Mouse (Mus musculus) CH12.LX (cell line): ENCODE measurements at regions not wholly inside any gene's neighbourhood (a gene's known extent, or its start where the extent isn't known, plus 50 kb on each side); places are given as distances from the start of the nearest gene placed in this dataset.

ENCODE experiments used
- DNase-seq: peaks from one replicate; pipeline ENCODE4 v3.0.0-alpha.2; 2013; ENCODE audit errors: extremely low read depth
- H3K27ac ChIP-seq: 2 replicates; pipeline ENCODE4 v1.5.1; 2012; ENCODE audit warnings: low read depth, mild to moderate bottlenecking, control low read depth, moderate library complexity; ENCODE audit not compliant: insufficient read depth
- H3K27me3 ChIP-seq: replicated peaks from 2 replicates; pipeline ENCODE3; 2012; ENCODE audit warnings: inconsistent platforms
- H3K36me3 ChIP-seq, 2 experiments: replicated peaks in 1 of 2; 2 replicates each; pipeline versions ENCODE3 to v1.6.1; 2012; ENCODE audit warnings: inconsistent platforms in 1 of 2, low read length in 1 of 2, mild to moderate bottlenecking in 1 of 2, mixed read lengths in 1 of 2, moderate library complexity in 1 of 2; ENCODE audit not compliant: control insufficient read depth in 1 of 2, insufficient read depth in 1 of 2
- H3K4me1 ChIP-seq, 2 experiments: 2 replicates each; pipeline ENCODE4 v1.6.1; 2012; ENCODE audit warnings: inconsistent platforms in 1 of 2, moderate library complexity in 1 of 2; ENCODE audit not compliant: insufficient read depth in 2 of 2, control insufficient read depth in 1 of 2
- H3K4me2 ChIP-seq: 2 replicates; pipeline ENCODE4 v1.6.1; 2012; ENCODE audit warnings: low read depth, mild to moderate bottlenecking, control low read depth; ENCODE audit not compliant: poor library complexity, insufficient read depth, severe bottlenecking
- H3K4me3 ChIP-seq, 3 experiments: fragments of 150-350 bp in 1 of 3; sonication (generic) in 1 of 3; replicated peaks in 1 of 3; 2 replicates each; pipeline versions ENCODE3 to v1.5.1; 2011 to 2012; ENCODE audit warnings: low read depth in 2 of 3, low read length in 2 of 3, mild to moderate bottlenecking in 2 of 3, moderate library complexity in 2 of 3, control low read depth in 1 of 3, improper control_type of control experiment in 1 of 3, inconsistent platforms in 1 of 3, mixed read lengths in 1 of 3; ENCODE audit not compliant: poor library complexity in 1 of 3
- H3K79me2 ChIP-seq: replicated peaks from 2 replicates; pipeline ENCODE4 v1.6.1; 2012; ENCODE audit warnings: mild to moderate bottlenecking, moderate library complexity; ENCODE audit not compliant: control insufficient read depth, poor library complexity, insufficient read depth, severe bottlenecking; ENCODE audit errors: extremely low read depth
- H3K9ac ChIP-seq: 2 replicates; pipeline ENCODE4 v1.6.1; 2012; ENCODE audit warnings: low read depth, mild to moderate bottlenecking, control low read depth, moderate library complexity; ENCODE audit not compliant: insufficient read depth
- H3K9me3 ChIP-seq: replicated peaks from 2 replicates; pipeline ENCODE3; 2012; ENCODE audit warnings: low read length, inconsistent platforms, mixed read lengths
- BHLHE40 ChIP-seq: IDR thresholded peaks from 2 replicates; pipeline ENCODE4 v1.6.1; 2011; ENCODE audit warnings: mild to moderate bottlenecking, low read depth, low read length, improper control_type of control experiment
- E2F4 ChIP-seq: IDR thresholded peaks from 2 replicates; pipeline ENCODE4 v1.6.1; 2011; ENCODE audit warnings: low read depth, low read length, improper control_type of control experiment; ENCODE audit not compliant: insufficient replicate concordance
- GABPA ChIP-seq: IDR thresholded peaks from 2 replicates; pipeline ENCODE4 v1.6.1; 2012; ENCODE audit warnings: low read depth, low read length, improper control_type of control experiment, inconsistent platforms; ENCODE audit not compliant: insufficient replicate concordance
- MXI1 ChIP-seq: IDR thresholded peaks from 2 replicates; pipeline ENCODE4 v1.6.1; 2011; ENCODE audit warnings: mild to moderate bottlenecking, low read depth, low read length, improper control_type of control experiment
- MYC ChIP-seq: IDR thresholded peaks from 2 replicates; pipeline ENCODE4 v1.6.1; 2011; ENCODE audit warnings: low read depth, mild to moderate bottlenecking, improper control_type of control experiment, low read length
- NRF1 ChIP-seq: IDR thresholded peaks from 2 replicates; pipeline ENCODE4 v1.6.1; 2014; ENCODE audit warnings: low read depth, mild to moderate bottlenecking, inconsistent platforms, low read length, improper control_type of control experiment, moderate library complexity
- PAX5 ChIP-seq: IDR thresholded peaks from 2 replicates; pipeline ENCODE4 v1.6.1; 2012; ENCODE audit warnings: low read length, inconsistent platforms, mixed read lengths
- POLR2AphosphoS2 ChIP-seq: IDR thresholded peaks from 2 replicates; pipeline ENCODE4 v1.6.1; 2011; ENCODE audit warnings: low read depth, low read length, improper control_type of control experiment
- RAD21 ChIP-seq: IDR thresholded peaks from 2 replicates; pipeline ENCODE4 v1.6.1; 2011; ENCODE audit warnings: low read depth, mild to moderate bottlenecking, low read length, improper control_type of control experiment, moderate library complexity
- SMC3 ChIP-seq: IDR thresholded peaks from 2 replicates; pipeline ENCODE4 v1.6.1; 2011; ENCODE audit warnings: low read depth, low read length, improper control_type of control experiment
- TCF12 ChIP-seq: IDR thresholded peaks from 2 replicates; pipeline ENCODE4 v1.6.1; 2014; ENCODE audit warnings: low read depth, mild to moderate bottlenecking, inconsistent platforms, low read length, improper control_type of control experiment
- USF2 ChIP-seq: conservative IDR thresholded peaks from 2 replicates; pipeline ENCODE4 v1.6.1; 2011; ENCODE audit warnings: low read depth, low read length, improper control_type of control experiment
- ZKSCAN1 ChIP-seq: IDR thresholded peaks from 2 replicates; pipeline ENCODE4 v1.6.1; 2012; ENCODE audit warnings: low read depth, inconsistent platforms, low read length, improper control_type of control experiment, borderline replicate concordance
- ZMIZ1 ChIP-seq: IDR thresholded peaks from 2 replicates; pipeline ENCODE4 v1.6.1; 2012; ENCODE audit warnings: low read depth, mild to moderate bottlenecking, inconsistent platforms, low read length, improper control_type of control experiment
- ZNF384 ChIP-seq: IDR thresholded peaks from 2 replicates; pipeline ENCODE4 v1.6.1; 2012; ENCODE audit warnings: low read depth, low read length, improper control_type of control experiment, inconsistent platforms
- dilution Hi-C: fragments of 300-500 bp; cut with MboI; formaldehyde crosslinking; loops from 2 replicates; pipeline ENCODE4 v1.14.3; 2020; ENCODE audit warnings: low sequenced_read_pairs; ENCODE audit not compliant: extremely low pct_unique_long_range_greater_than_20kb, extremely low pct_ligation_motif_present
- in situ Hi-C: fragments of 300-500 bp; cut with MboI; formaldehyde crosslinking; loops from 3 replicates; pipeline ENCODE4 v1.14.3; 2019; ENCODE audit warnings: low sequenced_read_pairs, low pct_ligation_motif_present, low pct_unique_long_range_greater_than_20kb, mixed read lengths

- H3K27ac ChIP-seq, result no peak overlapping the region
- H3K9ac ChIP-seq, result no peak overlapping the region
- peaks cover 16% of the 10 kb centered on the region for H3K9me3 ChIP-seq
- in situ Hi-C loops, result no loop called here
- dilution Hi-C loops, result no loop called here
- no peaks in the 10 kb centered on the region for H3K36me3 ChIP-seq
- no peak for DNase-seq
- TF ChIP-seq NRF1 (no peak), PAX5 (no peak), POLR2AphosphoS2 (no peak), E2F4 (no peak), MYC (no peak), MXI1 (no peak), ZKSCAN1 (no peak), GABPA (no peak), TCF12 (no peak), ZNF384 (no peak)
- TF ChIP-seq, all 38 proteins: peak for 0
- Histone ChIP-seq H3K27me3 (no peaks in the 10 kb centered on the region), H3K4me3 (no peak overlapping the region), H3K4me2 (no peak overlapping the region), H3K79me2 (no peaks in the 10 kb centered on the region), H3K4me1 (no peaks in the 10 kb centered on the region)
Observed at GRCm38 (mm10) chr17:62305140-62305539, 576.0 kb downstream of the Efna5 start.

GRCm38 (mm10) chr17:62304073-62304472 is 577.0 kb downstream of the Efna5 start:
- TF ChIP-seq ZMIZ1 (no peak), TCF12 (no peak), SMC3 (no peak)
- TF ChIP-seq, all 38 proteins: peak for 0
- dilution Hi-C loops, result no loop called here
- H3K4me2 ChIP-seq, result no peak overlapping the region

GRCm38 (mm10) chr17:62299875-62300274 is 581.2 kb downstream of the Efna5 start:
- TF ChIP-seq BHLHE40, result no peak
- TF ChIP-seq USF2, result no peak
- TF ChIP-seq RAD21, result no peak
- no peak for TF ChIP-seq GABPA
- no peak for TF ChIP-seq MXI1
- TF ChIP-seq NRF1, result no peak
- in situ Hi-C loops, result no loop called here

More at GRCm38 (mm10) chr17:62304073-62304472, 577.0 kb downstream of the Efna5 start:
- in situ Hi-C loops, result no loop called here
- Histone ChIP-seq H3K36me3 (no peaks in the 10 kb centered on the region), H3K79me2 (no peaks in the 10 kb centered on the region), H3K4me3 (no peak overlapping the region), H3K27ac (no peak overlapping the region), H3K27me3 (no peaks in the 10 kb centered on the region), H3K4me1 (no peaks in the 10 kb centered on the region), H3K9me3 (peaks cover 15% of the 10 kb centered on the region), H3K9ac (no peak overlapping the region)
- DNase-seq, result no peak

More at GRCm38 (mm10) chr17:62299875-62300274, 581.2 kb downstream of the Efna5 start:
- Histone ChIP-seq H3K4me1 (no peaks in the 10 kb centered on the region), H3K79me2 (no peaks in the 10 kb centered on the region), H3K4me3 (no peak overlapping the region), H3K36me3 (no peaks in the 10 kb centered on the region), H3K9ac (no peak overlapping the region), H3K9me3 (peaks cover 22% of the 10 kb centered on the region), H3K4me2 (no peak overlapping the region), H3K27ac (no peak overlapping the region), H3K27me3 (no peaks in the 10 kb centered on the region)
- dilution Hi-C loops, result no loop called here
- no peak for DNase-seq
